Mouse (Mus musculus): Measurements from ENCODE around the gene Mast1. TPM values are rescaled to one million over a fixed set of nuclear protein-coding genes. Genes with fewer than 3 reads are reported as not detected.

Gene Mast1
- polyA plus RNA-seq, 1 experiment, result not detected

DNA sequence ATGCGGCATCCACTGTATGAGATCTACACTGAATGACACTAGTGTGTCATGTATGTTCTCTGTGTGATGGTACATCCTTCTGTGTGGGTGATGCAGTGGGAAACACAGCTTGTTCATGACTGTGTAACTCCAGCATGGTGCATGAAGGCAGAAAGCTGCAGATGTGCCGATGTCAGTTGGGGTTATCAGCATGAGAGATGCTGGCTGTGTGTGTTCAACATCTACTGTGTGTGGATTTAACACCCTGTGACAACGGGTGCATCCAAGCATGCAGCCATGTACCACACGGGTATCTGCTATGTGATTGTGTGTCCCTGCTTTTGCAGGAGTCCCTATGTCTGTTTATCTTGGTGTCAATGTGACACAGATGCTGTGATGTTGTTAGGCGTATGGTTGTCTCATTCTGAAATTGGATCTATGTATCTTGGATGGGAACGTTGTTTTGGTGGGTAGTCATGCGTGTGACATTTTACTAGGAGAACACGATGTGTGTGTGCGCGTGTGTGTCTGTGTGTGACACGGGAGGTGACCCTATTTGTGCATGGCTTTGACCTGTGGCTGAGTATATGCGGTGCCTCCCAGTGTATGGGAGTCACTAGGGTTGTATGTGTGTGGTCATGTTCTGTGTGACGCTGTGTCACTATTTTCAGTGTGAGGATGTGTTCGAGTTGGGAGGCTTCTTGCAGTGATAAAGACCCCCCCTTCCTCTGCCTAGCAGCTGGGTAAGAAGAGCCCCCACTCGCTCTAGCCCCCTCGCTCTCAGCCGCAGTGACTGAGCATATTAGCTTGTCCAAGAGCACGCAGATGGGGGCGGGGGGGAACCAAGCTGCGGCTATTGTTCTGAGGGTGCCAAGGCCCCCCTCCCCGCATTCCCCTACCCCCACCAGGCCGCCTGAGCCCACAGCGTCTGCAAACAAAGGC lies 858 bp downstream of the Mast1 start:
- H3K27me3 ChIP-seq (ENCODE audit: control insufficient read depth, insufficient read depth, insufficient read length), result peaks cover 50% of the 10 kb centered on the region

DNA sequence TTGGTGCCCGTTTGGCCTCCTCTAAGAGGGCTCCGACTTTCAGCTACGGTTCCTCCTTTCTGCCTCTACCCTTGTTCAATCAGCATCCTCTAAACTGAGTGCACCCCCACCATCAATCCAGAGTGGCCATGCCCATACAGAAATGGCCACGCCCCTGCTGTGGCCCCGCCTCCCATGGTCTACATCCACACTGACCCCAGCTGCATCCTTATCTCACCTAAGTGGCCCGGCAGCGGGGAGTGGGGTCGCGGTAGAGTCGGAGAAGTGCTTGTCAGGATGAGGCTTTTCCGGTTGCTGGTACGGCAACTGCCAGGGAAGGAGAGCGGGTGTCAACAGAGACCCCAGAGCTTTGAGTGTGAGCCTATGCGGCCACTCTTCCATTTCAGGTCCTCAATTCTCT lies 1.7 kb downstream of the Mast1 start:
- no peak overlapping the region for H3K4me2 ChIP-seq (ENCODE audit: low read depth)
- H3K27me3 ChIP-seq (ENCODE audit: control insufficient read depth, insufficient read depth, insufficient read length), result peaks cover 53% of the 10 kb centered on the region
- TF ChIP-seq REST (IDR thresholded peaks at IDR 0.05; ENCODE audit: insufficient read depth, insufficient read length) (no peak), TCF12 (IDR thresholded peaks at IDR 0.05; ENCODE audit: insufficient read depth, poor library complexity, severe bottlenecking) (no peak), USF1 (IDR thresholded peaks at IDR 0.05; ENCODE audit: low read depth) (no peak), POLR2A (IDR thresholded peaks at IDR 0.05; ENCODE audit: insufficient read length, low read depth) (no peak), MAX (IDR thresholded peaks at IDR 0.05; ENCODE audit: low read depth) (no peak), CEBPB (IDR thresholded peaks at IDR 0.05; ENCODE audit: insufficient read depth, poor library complexity, severe bottlenecking) (no peak), E2F4 (IDR thresholded peaks at IDR 0.05; ENCODE audit: insufficient read depth) (no peak)
- no peaks in the 10 kb centered on the region for H3K36me3 ChIP-seq (ENCODE audit: control insufficient read depth, insufficient read depth)
- no peak overlapping the region for H3K4me3 ChIP-seq
- no peak overlapping the region for H3ac ChIP-seq (ENCODE audit: control insufficient read depth, insufficient read length)
- H3K79me2 ChIP-seq (ENCODE audit: control insufficient read depth, insufficient read depth), result no peaks in the 10 kb centered on the region

More for the DNA sequence above, 858 bp downstream of the Mast1 start:
- no peak overlapping the region for H3K4me3 ChIP-seq
- no peak overlapping the region for H3ac ChIP-seq (ENCODE audit: control insufficient read depth, insufficient read length)
- H3K79me2 ChIP-seq (ENCODE audit: control insufficient read depth, insufficient read depth), result no peaks in the 10 kb centered on the region
- H3K36me3 ChIP-seq (ENCODE audit: control insufficient read depth, insufficient read depth), result no peaks in the 10 kb centered on the region
- no peak for TF ChIP-seq TCF12 (IDR thresholded peaks at IDR 0.05; ENCODE audit: insufficient read depth, poor library complexity, severe bottlenecking)
- no peak for TF ChIP-seq MYOD1 (IDR thresholded peaks at IDR 0.05; ENCODE audit: control insufficient read depth in 1 of 3, insufficient read length in 2 of 3, low read depth in 2 of 3)
- TF ChIP-seq MAX (IDR thresholded peaks at IDR 0.05; ENCODE audit: low read depth), result no peak
- TF ChIP-seq POLR2AphosphoS2 (IDR thresholded peaks at IDR 0.05; ENCODE audit: insufficient read length, low read depth), result no peak
- no peak for TF ChIP-seq REST (IDR thresholded peaks at IDR 0.05; ENCODE audit: insufficient read depth, insufficient read length)
- no peak for TF ChIP-seq TCF3 (IDR thresholded peaks at IDR 0.05; ENCODE audit: insufficient read length, low read depth)
- no peak for TF ChIP-seq SRF (IDR thresholded peaks at IDR 0.05; ENCODE audit: control insufficient read depth, insufficient read length, low read depth)
- no peak for TF ChIP-seq POLR2A (IDR thresholded peaks at IDR 0.05; ENCODE audit: insufficient read length, low read depth)
- TF ChIP-seq CEBPB (IDR thresholded peaks at IDR 0.05; ENCODE audit: insufficient read depth, poor library complexity, severe bottlenecking), result no peak
- no peak for TF ChIP-seq E2F4 (IDR thresholded peaks at IDR 0.05; ENCODE audit: insufficient read depth)
- no peak for TF ChIP-seq MYOG (IDR thresholded peaks at IDR 0.05; ENCODE audit: control insufficient read depth in 1 of 3, insufficient read depth in 1 of 3, insufficient read length in 2 of 3, low read depth in 2 of 3)
- TF ChIP-seq USF1 (IDR thresholded peaks at IDR 0.05; ENCODE audit: low read depth), result no peak
- H3K4me2 ChIP-seq (ENCODE audit: low read depth), result no peak overlapping the region

- Histone ChIP-seq H3K4me3 (no peak overlapping the region), H3K79me2 (ENCODE audit: control insufficient read depth, insufficient read depth) (no peaks in the 10 kb centered on the region), H3K4me2 (ENCODE audit: low read depth) (no peak overlapping the region), H3ac (ENCODE audit: control insufficient read depth, insufficient read length) (no peak overlapping the region), H3K36me3 (ENCODE audit: control insufficient read depth, insufficient read depth) (no peaks in the 10 kb centered on the region), H3K27me3 (ENCODE audit: control insufficient read depth, insufficient read depth, insufficient read length) (peaks cover 56% of the 10 kb centered on the region)
- TF ChIP-seq USF1 (IDR thresholded peaks at IDR 0.05; ENCODE audit: low read depth) (no peak), E2F4 (IDR thresholded peaks at IDR 0.05; ENCODE audit: insufficient read depth) (no peak)
Measured at GRCm38 (mm10) chr8:84934860-84935259, 2.3 kb downstream of the Mast1 start.

- no peak overlapping the region for H3K4me3 ChIP-seq
- no peak overlapping the region for H3ac ChIP-seq (ENCODE audit: control insufficient read depth, insufficient read length)
- peaks cover 63% of the 10 kb centered on the region for H3K27me3 ChIP-seq (ENCODE audit: control insufficient read depth, insufficient read depth, insufficient read length)
- no peak overlapping the region for H3K4me2 ChIP-seq (ENCODE audit: low read depth)
- TF ChIP-seq MYOD1 (IDR thresholded peaks at IDR 0.05; ENCODE audit: control insufficient read depth in 1 of 3, insufficient read length in 2 of 3, low read depth in 2 of 3) (no peak), POLR2A (IDR thresholded peaks at IDR 0.05; ENCODE audit: insufficient read length, low read depth) (no peak), SRF (IDR thresholded peaks at IDR 0.05; ENCODE audit: control insufficient read depth, insufficient read length, low read depth) (no peak), MYOG (IDR thresholded peaks at IDR 0.05; ENCODE audit: control insufficient read depth in 1 of 3, insufficient read depth in 1 of 3, insufficient read length in 2 of 3, low read depth in 2 of 3) (no peak), CEBPB (IDR thresholded peaks at IDR 0.05; ENCODE audit: insufficient read depth, poor library complexity, severe bottlenecking) (no peak), TCF12 (IDR thresholded peaks at IDR 0.05; ENCODE audit: insufficient read depth, poor library complexity, severe bottlenecking) (no peak), REST (IDR thresholded peaks at IDR 0.05; ENCODE audit: insufficient read depth, insufficient read length) (no peak), E2F4 (IDR thresholded peaks at IDR 0.05; ENCODE audit: insufficient read depth) (no peak), USF1 (IDR thresholded peaks at IDR 0.05; ENCODE audit: low read depth) (no peak), TCF3 (IDR thresholded peaks at IDR 0.05; ENCODE audit: insufficient read length, low read depth) (no peak), MAX (IDR thresholded peaks at IDR 0.05; ENCODE audit: low read depth) (no peak), POLR2AphosphoS2 (IDR thresholded peaks at IDR 0.05; ENCODE audit: insufficient read length, low read depth) (no peak)
- H3K36me3 ChIP-seq (ENCODE audit: control insufficient read depth, insufficient read depth), result no peaks in the 10 kb centered on the region
- no peaks in the 10 kb centered on the region for H3K79me2 ChIP-seq (ENCODE audit: control insufficient read depth, insufficient read depth)
Measured at GRCm38 (mm10) chr8:84933767-84934559, 3.2 kb downstream of the Mast1 start.
